Mouse (Mus musculus): ENCODE results near the gene 1700025F22Rik. TPM values are rescaled to one million over a fixed set of nuclear protein-coding genes. Genes with fewer than 3 reads are reported as not detected.
"Not testable (repeated sequence)": the region's sequence is repeated elsewhere in the genome, so short reads cannot be mapped to it uniquely, and the experiment has no call there.

The 1700025F22Rik gene
- polyA plus RNA-seq, 1 experiment from 2014 or later, result not detected

DNA sequence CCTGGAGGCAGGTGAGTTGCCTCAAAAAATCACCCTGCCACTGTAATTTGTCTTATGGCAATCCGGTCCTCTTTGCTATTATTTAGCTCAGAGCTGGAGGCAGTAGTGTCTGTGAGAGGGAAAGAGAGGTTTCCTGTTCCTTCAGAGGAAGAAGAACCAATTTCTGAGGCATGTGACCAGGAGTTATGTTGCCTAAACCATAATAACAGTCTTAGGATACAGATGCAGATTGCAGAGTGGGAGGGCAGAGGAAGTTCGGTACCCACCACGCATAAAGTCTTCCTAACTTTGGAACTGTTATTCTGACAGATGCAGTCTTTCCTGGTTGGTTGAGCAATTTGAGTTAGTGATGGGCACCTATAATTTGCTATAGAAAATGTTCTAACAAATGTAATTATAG, 66.7 kb downstream of the 1700025F22Rik start:
- no peaks in the 10 kb centered on the region for H3K9me3 ChIP-seq (replicated peaks; ENCODE audit: low read length)
- H3K27me3 ChIP-seq (ENCODE audit: insufficient read depth, low read length), result no peaks in the 10 kb centered on the region
- H3K36me3 ChIP-seq (ENCODE audit: insufficient read depth, low read length), result no peaks in the 10 kb centered on the region
- TF ChIP-seq CTCF (IDR thresholded peaks at IDR 0.05; ENCODE audit: low read depth), result no peak
- H3K9ac ChIP-seq (ENCODE audit: low read depth, low read length), result no peak overlapping the region
- no peaks in the 10 kb centered on the region for H3K4me1 ChIP-seq (replicated peaks; ENCODE audit: insufficient read depth, low read length)
- H3K4me3 ChIP-seq (replicated peaks; ENCODE audit: low read depth, low read length), result no peak overlapping the region
- no peak overlapping the region for H3K27ac ChIP-seq
- DNase-seq (ENCODE audit: low spot score) (no peak), ATAC-seq (replicated peaks; ENCODE audit: low FRiP score, low read depth) (no peak)
- H3K4me2 ChIP-seq (ENCODE audit: low read length), result no peak overlapping the region
- WGBS, result 76% methylated on average over 3 of the region's 3 CpGs

DNA sequence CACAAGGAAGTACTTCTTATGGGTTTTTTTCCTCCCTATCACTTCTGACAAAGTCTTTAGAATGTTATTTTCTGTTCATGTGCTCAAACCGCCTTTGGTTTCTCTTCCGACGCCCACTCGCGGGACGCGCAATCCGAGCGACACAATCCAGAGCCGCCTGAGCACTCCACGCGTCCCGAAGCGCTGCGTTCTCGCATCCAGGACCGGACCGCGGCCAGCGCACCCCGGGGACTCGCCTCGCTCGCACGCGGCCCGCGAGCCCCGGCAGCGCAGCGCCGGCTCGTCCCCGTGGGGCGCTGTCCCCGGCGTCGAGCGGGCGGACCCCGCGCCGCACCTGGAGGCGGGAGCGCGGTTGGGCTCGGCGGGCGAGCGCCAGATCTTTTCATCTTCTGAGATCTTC, 73.0 kb downstream of the 1700025F22Rik start:
- H3K4me1 ChIP-seq (replicated peaks; ENCODE audit: insufficient read depth, low read length); DNase-seq (ENCODE audit: low spot score); H3K9me3 ChIP-seq (replicated peaks; ENCODE audit: low read length); H3K27me3 ChIP-seq (ENCODE audit: insufficient read depth, low read length); H3K9ac ChIP-seq (ENCODE audit: low read depth, low read length); H3K27ac ChIP-seq; H3K36me3 ChIP-seq (ENCODE audit: insufficient read depth, low read length): not testable (repeated sequence)
- ATAC-seq (replicated peaks; ENCODE audit: low FRiP score, low read depth), result 0 out of 2 replicates have a peak, but pooled peaks have one; percentile 33
- peak overlapping the region; percentile 49 for H3K4me2 ChIP-seq (ENCODE audit: low read length)
- H3K4me3 ChIP-seq (replicated peaks; ENCODE audit: low read depth, low read length), result peak overlapping the region; percentile 29
- WGBS, result 5% methylated on average over 50 of the region's 50 CpGs

Other genes starting within 250 kb of the 1700025F22Rik start
- not detected in 2 replicates for gene Zp1, start 244.7 kb downstream of the 1700025F22Rik start, polyA plus RNA-seq (2015; fragmentation: Nextera tagmentation; extraction: Ambion mirVana)
- not detected in 2 replicates for gene Ptgdr2, start 228.2 kb downstream of the 1700025F22Rik start, polyA plus RNA-seq (2015; fragmentation: Nextera tagmentation; extraction: Ambion mirVana)
- 22.9 and 23.2 TPM in 2 replicates for gene Ccdc86, start 216.1 kb downstream of the 1700025F22Rik start, polyA plus RNA-seq (2015; fragmentation: Nextera tagmentation; extraction: Ambion mirVana)
- gene Ms4a10, start 190.7 kb downstream of the 1700025F22Rik start, polyA plus RNA-seq (2015; fragmentation: Nextera tagmentation; extraction: Ambion mirVana), result 0.22 and 0.45 TPM in 2 replicates
- gene Ms4a15, start 172.1 kb downstream of the 1700025F22Rik start, polyA plus RNA-seq (2015; fragmentation: Nextera tagmentation; extraction: Ambion mirVana), result not detected in 2 replicates
- gene Ms4a18, start 147.3 kb downstream of the 1700025F22Rik start, polyA plus RNA-seq (2015; fragmentation: Nextera tagmentation; extraction: Ambion mirVana), result not detected in 2 replicates
- not detected in 2 replicates for gene Ms4a8a, start 84.2 kb downstream of the 1700025F22Rik start, polyA plus RNA-seq (2015; fragmentation: Nextera tagmentation; extraction: Ambion mirVana)
- gene 1700017D01Rik, start 34.4 kb downstream of the 1700025F22Rik start, polyA plus RNA-seq (2015; fragmentation: Nextera tagmentation; extraction: Ambion mirVana), result not detected in 2 replicates
- gene Ms4a13, start 31.4 kb upstream of the 1700025F22Rik start, polyA plus RNA-seq (2015; fragmentation: Nextera tagmentation; extraction: Ambion mirVana), result not detected in 2 replicates
- gene Ms4a12, start 67.1 kb upstream of the 1700025F22Rik start, polyA plus RNA-seq (2015; fragmentation: Nextera tagmentation; extraction: Ambion mirVana), result not detected in 2 replicates
- gene Ms4a1, start 100.9 kb upstream of the 1700025F22Rik start, polyA plus RNA-seq (2015; fragmentation: Nextera tagmentation; extraction: Ambion mirVana), result 0.08 and 0.09 TPM in 2 replicates
- not detected in 2 replicates for gene Ms4a5, start 118.6 kb upstream of the 1700025F22Rik start, polyA plus RNA-seq (2015; fragmentation: Nextera tagmentation; extraction: Ambion mirVana)
- 0.07 and 0.11 TPM in 2 replicates for gene Ms4a14, start 149.1 kb upstream of the 1700025F22Rik start, polyA plus RNA-seq (2015; fragmentation: Nextera tagmentation; extraction: Ambion mirVana)
- gene Ms4a7, start 170.8 kb upstream of the 1700025F22Rik start, polyA plus RNA-seq (2015; fragmentation: Nextera tagmentation; extraction: Ambion mirVana), result 9.7 and 11.8 TPM in 2 replicates
- gene Ms4a4a, start 210.2 kb upstream of the 1700025F22Rik start, polyA plus RNA-seq (2015; fragmentation: Nextera tagmentation; extraction: Ambion mirVana), result 3.5 and 3.6 TPM in 2 replicates
- 0.73 and 1.7 TPM in 2 replicates for gene Ms4a4c, start 239.4 kb upstream of the 1700025F22Rik start, polyA plus RNA-seq (2015; fragmentation: Nextera tagmentation; extraction: Ambion mirVana)